Mouse (Mus musculus) ES-E14 (cell line): ENCODE data around the gene Kat7. TPM values are rescaled to one million over a fixed set of nuclear protein-coding genes. Genes with fewer than 3 reads are reported as not detected.

ENCODE experiments used
- DNase-seq: peaks from one replicate; pipeline ENCODE4 v3.0.0-alpha.2; 2013; ENCODE audit warnings: low read depth, low spot score
- H3K27ac ChIP-seq: 2 replicates; pipeline ENCODE4 v1.5.1; 2012; ENCODE audit warnings: low read depth, mild to moderate bottlenecking, low read length, moderate library complexity, mixed read lengths; ENCODE audit not compliant: poor library complexity, insufficient read depth, severe bottlenecking
- H3K36me3 ChIP-seq: 2 replicates; pipeline ENCODE4 v1.6.1; 2012; ENCODE audit warnings: mild to moderate bottlenecking, low read length, moderate library complexity, mixed read lengths; ENCODE audit not compliant: control insufficient read depth, poor library complexity, insufficient read depth, severe bottlenecking
- H3K4me1 ChIP-seq, 2 experiments: fragments of 150-350 bp in 1 of 2; sonication (generic) in 1 of 2; 2 replicates each; pipeline ENCODE4 v1.6.1; 2012; ENCODE audit warnings: low read length in 2 of 2, mild to moderate bottlenecking in 1 of 2, mixed read lengths in 1 of 2; ENCODE audit not compliant: control insufficient read depth in 2 of 2, insufficient read depth in 2 of 2, poor library complexity in 1 of 2
- H3K4me3 ChIP-seq, 2 experiments: fragments of 150-350 bp in 1 of 2; sonication (generic) in 1 of 2; 2 replicates each; pipeline ENCODE4 v1.5.1; 2012; ENCODE audit warnings: low read length in 2 of 2, low read depth in 1 of 2, mild to moderate bottlenecking in 1 of 2, mixed read lengths in 1 of 2; ENCODE audit not compliant: insufficient read depth in 1 of 2, poor library complexity in 1 of 2, severe bottlenecking in 1 of 2
- H3K9ac ChIP-seq: 2 replicates; pipeline ENCODE4 v1.6.1; 2012; ENCODE audit warnings: low read depth, mild to moderate bottlenecking, low read length, mixed read lengths; ENCODE audit not compliant: poor library complexity, insufficient read depth, severe bottlenecking
- H3K9me3 ChIP-seq: fragments of 150-350 bp; sonication (generic); 2 replicates; pipeline ENCODE4 v1.6.1; 2012; ENCODE audit warnings: low read depth, mild to moderate bottlenecking, low read length; ENCODE audit not compliant: control insufficient read depth, insufficient read depth
- CHD2 ChIP-seq: IDR thresholded peaks from 2 replicates; pipeline ENCODE4 v1.6.1; 2014; ENCODE audit warnings: mild to moderate bottlenecking, low read depth, low read length, inconsistent platforms
- HCFC1 ChIP-seq: IDR thresholded peaks from 2 replicates; pipeline ENCODE4 v1.6.1; 2012; ENCODE audit warnings: low read length, inconsistent platforms, borderline replicate concordance; ENCODE audit not compliant: insufficient read depth
- MAFK ChIP-seq: IDR thresholded peaks from 2 replicates; pipeline ENCODE4 v1.6.1; 2014; ENCODE audit warnings: mild to moderate bottlenecking, low read depth, low read length, inconsistent platforms; ENCODE audit not compliant: insufficient read depth
- ZC3H11A ChIP-seq: IDR thresholded peaks from 2 replicates; pipeline ENCODE4 v1.6.1; 2012; ENCODE audit warnings: low read depth, mild to moderate bottlenecking, inconsistent platforms, low read length, borderline replicate concordance
- ZNF384 ChIP-seq: IDR thresholded peaks from 2 replicates; pipeline ENCODE4 v1.6.1; 2012; ENCODE audit warnings: low read depth, low read length, inconsistent platforms
- in situ Hi-C, 2 experiments: fragments of 600-800 bp; cut with MboI; formaldehyde crosslinking; loops; one replicate each; pipeline ENCODE4 v1.15.1; 2025; ENCODE audit warnings: low sequenced_read_pairs in 2 of 2, inconsistent platforms in 1 of 2; ENCODE audit not compliant: unreplicated experiment in 2 of 2
- total RNA-seq: library from RNA; depleted of rRNA; stranded (reverse); fragments of 300-350 nt; gene quantifications from 2 replicates; pipeline ENCODE4 v1.2.3, GENCODE M21; 2012

Kat7 gene
- total RNA-seq, 1 experiment: 118 TPM

GRCm38 (mm10) chr11:95266540-95267245 is 43.4 kb downstream of the Kat7 start:
- in situ Hi-C loops: no loop called here
- no peak overlapping the region for H3K4me3 ChIP-seq
- H3K27ac ChIP-seq: peak overlapping the region; percentile 76
- no peak for TF ChIP-seq HCFC1
- no peaks in the 10 kb centered on the region for H3K9me3 ChIP-seq
- H3K36me3 ChIP-seq: peaks cover 22% of the 10 kb centered on the region
- H3K4me1 ChIP-seq: peaks cover 7 to 51% of the 10 kb centered on the region in 2 experiments
- H3K9ac ChIP-seq: no peak overlapping the region
- DNase-seq: no peak

- in situ Hi-C loops: no loop called here
- DNase-seq: no peak
- Histone ChIP-seq H3K4me3 (no peak overlapping the region), H3K4me1 (peaks cover 7 to 60% of the 10 kb centered on the region in 2 experiments), H3K9me3 (no peaks in the 10 kb centered on the region), H3K27ac (no peak overlapping the region), H3K9ac (no peak overlapping the region), H3K36me3 (peaks cover 9% of the 10 kb centered on the region)
- TF ChIP-seq ZC3H11A: no peak
- no peak for TF ChIP-seq CHD2
- no peak for TF ChIP-seq ZNF384
- no peak for TF ChIP-seq HCFC1
- TF ChIP-seq MAFK: no peak
Measured at GRCm38 (mm10) chr11:95264455-95265013, 45.5 kb downstream of the Kat7 start.

GRCm38 (mm10) chr11:95263816-95264454 is 46.1 kb downstream of the Kat7 start:
- Histone ChIP-seq H3K9ac (no peak overlapping the region), H3K27ac (peak overlapping the region; percentile 69), H3K4me1 (peaks cover 7 to 60% of the 10 kb centered on the region in 2 experiments), H3K4me3 (no peak overlapping the region; a peak in 1 of 4 replicates), H3K36me3 (peaks cover 9% of the 10 kb centered on the region), H3K9me3 (no peaks in the 10 kb centered on the region)
- no peak for TF ChIP-seq HCFC1
- TF ChIP-seq MAFK: no peak
- no peak for TF ChIP-seq ZNF384
- TF ChIP-seq CHD2: no peak
- TF ChIP-seq ZC3H11A: no peak
- in situ Hi-C loops: no loop called here
- DNase-seq: no peak

GRCm38 (mm10) chr11:95261178-95261751 is 48.8 kb downstream of the Kat7 start, which contains the start of gene Tac4:
TSS of gene Tac4 (plus strand) at chr11:95261529.
- TF ChIP-seq HCFC1: no peak
- TF ChIP-seq ZC3H11A: no peak
- TF ChIP-seq MAFK: no peak
- no peak for DNase-seq
- no peaks in the 10 kb centered on the region for H3K9me3 ChIP-seq
- H3K9ac ChIP-seq: no peak within 1 kb of the TSS
- peaks cover 5 to 39% of the 10 kb centered on the region in 2 experiments for H3K4me1 ChIP-seq
- H3K27ac ChIP-seq: no peak within 1 kb of the TSS
- in situ Hi-C loops: no loop called here
- peaks cover 3% of the 10 kb centered on the region; the same call in 1 of the 2 replicates for H3K36me3 ChIP-seq
- H3K4me3 ChIP-seq: no peak within 1 kb of the TSS
